Mouse (Mus musculus): ENCODE results near the gene Cabin1. TPM values are rescaled to one million over a fixed set of nuclear protein-coding genes. Genes with fewer than 3 reads are reported as not detected.
A peak's percentile ranks its signal among the peaks of the same experiment; 100 is the strongest.

The Cabin1 gene
- polyA plus RNA-seq, 1 experiment from 2014 or later: 34.5 TPM

- Histone ChIP-seq H3K9me3 (ENCODE audit: low read length) (no peaks in the 10 kb centered on the region), H3K4me3 (ENCODE audit: low read depth, low read length) (no peak overlapping the region), H3K36me3 (ENCODE audit: insufficient read depth, low read length) (peaks cover 41% of the 10 kb centered on the region), H3K27ac (ENCODE audit: low read length) (no peak overlapping the region), H3K4me1 (ENCODE audit: insufficient read depth, low read depth, low read length) (no peaks in the 10 kb centered on the region), H3K9ac (replicated peaks; ENCODE audit: low read depth) (no peak overlapping the region), H3K4me2 (replicated peaks; ENCODE audit: low read depth, low read length) (no peak overlapping the region), H3K27me3 (replicated peaks; ENCODE audit: insufficient read depth, low read length) (no peaks in the 10 kb centered on the region)
- ATAC-seq: no peak
- WGBS: 85% methylated on average over 5 of the region's 5 CpGs
- TF ChIP-seq CTCF (IDR thresholded peaks at IDR 0.05): no peak
- TF ChIP-seq EP300 (IDR thresholded peaks at IDR 0.05): no peak
- DNase-seq (ENCODE audit: low spot score): no peak
These were observed 107.0 kb downstream of the Cabin1 start for GRCm38 (mm10) chr10:75657165-75657564.

- 82% methylated on average over 4 of the region's 4 CpGs for WGBS
- no peak for DNase-seq (ENCODE audit: low spot score)
- no peak for TF ChIP-seq CTCF (IDR thresholded peaks at IDR 0.05)
- no peak for TF ChIP-seq EP300 (IDR thresholded peaks at IDR 0.05)
- ATAC-seq: no peak
- Histone ChIP-seq H3K4me1 (ENCODE audit: insufficient read depth, low read depth, low read length) (no peaks in the 10 kb centered on the region; the same call in 1 of the 2 replicates), H3K27me3 (replicated peaks; ENCODE audit: insufficient read depth, low read length) (no peaks in the 10 kb centered on the region), H3K27ac (ENCODE audit: low read length) (no peak overlapping the region), H3K9me3 (ENCODE audit: low read length) (no peaks in the 10 kb centered on the region), H3K9ac (replicated peaks; ENCODE audit: low read depth) (no peak overlapping the region), H3K36me3 (ENCODE audit: insufficient read depth, low read length) (peaks cover 49% of the 10 kb centered on the region), H3K4me2 (replicated peaks; ENCODE audit: low read depth, low read length) (no peak overlapping the region), H3K4me3 (ENCODE audit: low read depth, low read length) (no peak overlapping the region)
These were observed 110.1 kb downstream of the Cabin1 start for GRCm38 (mm10) chr10:75654053-75654452.

DNA sequence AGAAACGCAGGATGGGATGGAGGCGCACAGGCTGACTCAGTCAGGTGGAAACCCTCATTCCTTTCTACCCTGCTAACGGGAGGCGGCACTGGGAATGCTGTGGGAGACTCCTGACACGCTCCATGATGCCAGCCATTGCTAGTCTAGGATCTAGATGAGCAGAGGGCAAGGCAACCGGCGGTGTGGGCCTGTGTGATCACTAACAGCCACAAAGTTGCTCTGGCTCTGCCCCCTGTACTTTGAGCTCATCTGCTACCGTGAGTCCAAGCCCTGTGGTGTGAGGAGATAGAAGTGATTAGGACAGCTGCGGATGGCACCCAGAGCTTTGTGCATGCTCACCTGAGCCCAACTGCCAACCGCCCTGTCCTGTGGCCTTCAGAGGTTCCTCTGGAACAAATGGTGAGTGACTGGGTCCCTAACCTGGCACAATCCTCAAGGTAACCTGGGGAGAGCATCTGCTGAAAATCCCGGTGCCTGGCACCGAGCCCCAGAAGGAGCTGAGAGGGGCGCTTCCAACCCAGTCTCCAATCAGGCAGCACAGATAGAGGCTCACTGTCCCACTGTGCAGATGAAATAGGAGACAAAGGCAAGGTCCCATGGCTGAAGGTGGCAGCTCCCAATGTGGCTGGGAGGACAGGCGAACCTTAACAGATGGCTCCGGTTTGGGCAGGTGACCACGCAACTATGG, 112.6 kb downstream of the Cabin1 start:
- peaks cover 7% of the 10 kb centered on the region; the same call in 1 of the 2 replicates for H3K4me1 ChIP-seq (ENCODE audit: insufficient read depth, low read depth, low read length)
- no peak overlapping the region for H3K9ac ChIP-seq (replicated peaks; ENCODE audit: low read depth)
- no peak overlapping the region for H3K4me2 ChIP-seq (replicated peaks; ENCODE audit: low read depth, low read length)
- DNase-seq (ENCODE audit: low spot score) (no peak), ATAC-seq (no peak)
- no peaks in the 10 kb centered on the region for H3K27me3 ChIP-seq (replicated peaks; ENCODE audit: insufficient read depth, low read length)
- no peak overlapping the region for H3K27ac ChIP-seq (ENCODE audit: low read length)
- peaks cover 32% of the 10 kb centered on the region for H3K36me3 ChIP-seq (ENCODE audit: insufficient read depth, low read length)
- H3K9me3 ChIP-seq (ENCODE audit: low read length): no peaks in the 10 kb centered on the region
- no peak overlapping the region for H3K4me3 ChIP-seq (ENCODE audit: low read depth, low read length)
- TF ChIP-seq EP300 (IDR thresholded peaks at IDR 0.05): no peak
- no peak for TF ChIP-seq CTCF (IDR thresholded peaks at IDR 0.05)
- WGBS: 95% methylated on average over 16 of the region's 16 CpGs

DNA sequence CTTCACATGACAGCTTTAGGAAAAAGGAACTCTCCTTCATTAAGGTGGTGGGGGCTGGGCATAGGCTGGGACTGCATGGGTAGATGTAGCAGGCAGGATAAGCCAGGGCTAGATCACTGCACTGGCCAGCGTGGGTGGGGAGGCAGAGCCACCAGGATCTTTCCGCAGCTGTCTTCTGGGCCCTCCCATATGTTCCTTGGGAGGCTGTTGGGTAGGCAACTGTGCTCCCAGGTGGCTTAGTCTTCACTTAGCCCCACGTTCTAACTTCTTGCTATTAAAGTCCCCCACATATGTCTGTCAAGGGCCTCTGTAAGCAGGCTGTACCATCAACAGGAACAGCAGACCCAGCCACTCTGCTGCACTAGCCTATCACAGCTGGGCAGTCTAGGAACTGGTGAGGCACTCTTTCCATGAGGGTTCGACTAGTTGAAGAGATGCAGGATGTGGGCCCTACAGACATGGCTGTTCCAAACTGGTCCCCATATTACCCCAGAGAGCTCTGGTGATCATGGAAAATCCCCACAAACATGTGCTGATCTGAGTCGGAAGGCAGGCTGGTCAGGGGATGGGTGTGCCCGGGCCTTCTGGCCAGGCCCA, 113.7 kb downstream of the Cabin1 start:
- Histone ChIP-seq H3K9ac (replicated peaks; ENCODE audit: low read depth) (no peak overlapping the region), H3K27me3 (replicated peaks; ENCODE audit: insufficient read depth, low read length) (no peaks in the 10 kb centered on the region), H3K36me3 (ENCODE audit: insufficient read depth, low read length) (peaks cover 30% of the 10 kb centered on the region), H3K4me1 (ENCODE audit: insufficient read depth, low read depth, low read length) (peaks cover 7% of the 10 kb centered on the region; the same call in 1 of the 2 replicates), H3K4me3 (ENCODE audit: low read depth, low read length) (no peak overlapping the region), H3K27ac (ENCODE audit: low read length) (no peak overlapping the region), H3K9me3 (ENCODE audit: low read length) (no peaks in the 10 kb centered on the region), H3K4me2 (replicated peaks; ENCODE audit: low read depth, low read length) (no peak overlapping the region)
- no peak for TF ChIP-seq EP300 (IDR thresholded peaks at IDR 0.05)
- TF ChIP-seq CTCF (IDR thresholded peaks at IDR 0.05): no peak
- no peak for ATAC-seq
- no peak for DNase-seq (ENCODE audit: low spot score)
- 86% methylated on average over 6 of the region's 6 CpGs for WGBS

GRCm38 (mm10) chr10:75649406-75649995, 114.6 kb downstream of the Cabin1 start:
- H3K27ac ChIP-seq (ENCODE audit: low read length): no peak overlapping the region
- no peak for DNase-seq (ENCODE audit: low spot score)

DNA sequence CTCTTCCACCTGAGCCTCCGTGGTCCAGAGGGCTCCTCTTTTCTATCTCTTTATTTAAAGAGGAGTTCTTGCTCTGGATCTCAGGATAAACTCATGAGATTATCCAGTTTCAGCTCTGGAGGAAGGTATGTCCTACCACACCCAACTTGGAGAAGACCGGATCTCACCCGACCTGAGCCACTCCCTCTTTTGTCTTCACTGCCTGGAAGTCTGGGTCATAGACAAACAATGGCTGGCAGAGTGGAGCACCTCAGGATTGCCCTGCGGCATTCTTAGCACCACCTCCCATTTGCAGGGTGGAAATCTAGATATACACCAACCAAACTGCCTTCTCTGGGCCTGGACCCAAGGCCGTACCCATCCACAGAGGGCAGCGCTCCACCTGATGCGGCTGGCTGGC, 115.1 kb downstream of the Cabin1 start:
- peak; percentile 45 for DNase-seq (ENCODE audit: low spot score)
- peak overlapping the region; percentile 20; the same call in 1 of the 2 replicates for H3K27ac ChIP-seq (ENCODE audit: low read length)
- TF ChIP-seq EP300 (IDR thresholded peaks at IDR 0.05) (0 out of 2 replicates have a peak, but pooled peaks have one; percentile 13), CTCF (IDR thresholded peaks at IDR 0.05) (no peak)
- H3K9ac ChIP-seq (replicated peaks; ENCODE audit: low read depth): no peak overlapping the region
- no peaks in the 10 kb centered on the region for H3K9me3 ChIP-seq (ENCODE audit: low read length)
- peaks cover 28% of the 10 kb centered on the region for H3K36me3 ChIP-seq (ENCODE audit: insufficient read depth, low read length)
- ATAC-seq: peak; percentile 20; the same call in 1 of the 2 replicates
- no peak overlapping the region for H3K4me2 ChIP-seq (replicated peaks; ENCODE audit: low read depth, low read length)
- 67% methylated on average over 7 of the region's 7 CpGs for WGBS
- peaks cover 7% of the 10 kb centered on the region; the same call in 1 of the 2 replicates for H3K4me1 ChIP-seq (ENCODE audit: insufficient read depth, low read depth, low read length)
- H3K27me3 ChIP-seq (replicated peaks; ENCODE audit: insufficient read depth, low read length): no peaks in the 10 kb centered on the region
- H3K4me3 ChIP-seq (ENCODE audit: low read depth, low read length): no peak overlapping the region

More at GRCm38 (mm10) chr10:75649406-75649995, 114.6 kb downstream of the Cabin1 start:
- Histone ChIP-seq H3K9me3 (ENCODE audit: low read length) (no peaks in the 10 kb centered on the region), H3K9ac (replicated peaks; ENCODE audit: low read depth) (no peak overlapping the region), H3K4me3 (ENCODE audit: low read depth, low read length) (no peak overlapping the region), H3K27me3 (replicated peaks; ENCODE audit: insufficient read depth, low read length) (no peaks in the 10 kb centered on the region), H3K36me3 (ENCODE audit: insufficient read depth, low read length) (peaks cover 30% of the 10 kb centered on the region), H3K4me2 (replicated peaks; ENCODE audit: low read depth, low read length) (no peak overlapping the region), H3K4me1 (ENCODE audit: insufficient read depth, low read depth, low read length) (peaks cover 7% of the 10 kb centered on the region; the same call in 1 of the 2 replicates)
- ATAC-seq: no peak
- TF ChIP-seq EP300 (IDR thresholded peaks at IDR 0.05): no peak
- TF ChIP-seq CTCF (IDR thresholded peaks at IDR 0.05): no peak
- 88% methylated on average over 4 of the region's 4 CpGs for WGBS
